Mouse (Mus musculus): Measurements from ENCODE around the gene Ccdc120. TPM values are rescaled to one million over a fixed set of nuclear protein-coding genes. Genes with fewer than 3 reads are reported as not detected.
"Not testable (repeated sequence)": the region's sequence is repeated elsewhere in the genome, so short reads cannot be mapped to it uniquely, and the experiment has no call there.

The Ccdc120 gene
- total RNA-seq, 2 experiments from 2014 or later = 0.74 to 1.2 TPM

DNA sequence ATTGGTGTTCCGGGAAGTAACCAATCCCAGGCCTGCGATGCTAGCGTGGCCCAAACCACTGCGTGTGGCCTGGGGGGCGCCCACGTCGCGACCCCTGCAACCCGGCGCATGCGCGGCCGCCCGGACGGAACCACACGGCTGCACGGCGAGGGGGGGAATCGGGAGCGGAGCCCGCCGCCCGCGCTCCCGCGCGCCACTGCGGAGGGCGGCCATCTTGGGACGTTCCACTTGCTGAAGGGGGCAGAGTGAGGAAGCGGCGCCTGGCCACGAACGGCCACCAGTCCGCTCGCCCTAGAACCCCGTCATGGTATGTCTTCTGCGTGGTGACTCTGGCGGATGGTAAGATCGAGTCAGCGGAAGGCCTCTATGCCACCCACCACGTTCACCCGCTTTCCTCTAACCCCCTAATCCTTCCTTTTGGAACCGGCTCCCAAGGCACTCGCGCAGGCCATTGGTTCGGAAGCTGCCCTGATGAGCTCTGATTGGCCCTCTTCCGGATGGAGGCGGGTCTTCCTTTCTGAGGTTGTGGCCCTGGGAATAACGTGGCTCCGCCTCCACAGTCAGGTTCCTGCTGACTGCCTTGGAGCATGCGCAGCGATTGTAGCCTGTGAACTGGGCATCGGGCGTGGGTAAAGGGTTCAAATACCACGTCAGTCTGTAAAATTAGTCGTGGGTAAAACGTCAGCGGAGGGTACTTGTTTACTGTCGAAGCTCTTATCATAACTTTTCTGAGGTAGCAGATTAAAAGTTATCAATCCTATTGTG, 36.4 kb downstream of the Ccdc120 start, which contains the start of gene Wdr45:
Wdr45 (plus strand) TSS at position 199 of the 765 bp plus-strand sequence.
- intact Hi-C loops (cut with DNase I) = not testable (repeated sequence)
- DNase-seq = peak; percentile 88 to 90

- DNase-seq; intact Hi-C loops (cut with DNase I): not testable (repeated sequence)
These were observed 37.0 kb downstream of the Ccdc120 start for GRCm38 (mm10) chrX:7713764-7714134.

DNA sequence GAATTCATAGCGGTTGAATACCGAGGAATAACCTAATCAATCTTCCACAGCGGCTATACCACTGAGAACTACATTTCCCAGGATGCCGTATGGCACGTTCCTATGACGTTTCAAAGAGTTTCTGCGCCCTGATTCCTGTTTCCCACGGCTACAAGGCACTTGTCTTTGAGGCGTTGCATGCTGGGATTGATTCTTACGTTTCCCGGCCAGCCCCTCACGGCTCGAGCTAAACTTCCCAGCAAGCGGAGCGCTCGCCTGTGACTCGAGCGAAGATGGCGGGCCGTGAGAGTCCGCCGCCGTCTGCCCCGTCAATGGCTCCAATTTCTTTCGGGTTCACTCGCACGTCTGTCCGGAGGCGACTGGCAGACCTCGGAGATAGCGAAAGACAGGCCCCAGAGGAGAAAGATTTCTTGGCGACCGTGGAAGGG, 53.7 kb downstream of the Ccdc120 start, which contains the start of gene Gpkow:
Gpkow (plus strand) TSS at position 178 of the 428 bp plus-strand sequence.
- DNase-seq = peak; percentile 69 to 80
- intact Hi-C loops (cut with DNase I) = loop anchor here (10.0 kb wide), 1 partner anchor 372 kb away; no protein-coding TSS in a partner anchor

DNA sequence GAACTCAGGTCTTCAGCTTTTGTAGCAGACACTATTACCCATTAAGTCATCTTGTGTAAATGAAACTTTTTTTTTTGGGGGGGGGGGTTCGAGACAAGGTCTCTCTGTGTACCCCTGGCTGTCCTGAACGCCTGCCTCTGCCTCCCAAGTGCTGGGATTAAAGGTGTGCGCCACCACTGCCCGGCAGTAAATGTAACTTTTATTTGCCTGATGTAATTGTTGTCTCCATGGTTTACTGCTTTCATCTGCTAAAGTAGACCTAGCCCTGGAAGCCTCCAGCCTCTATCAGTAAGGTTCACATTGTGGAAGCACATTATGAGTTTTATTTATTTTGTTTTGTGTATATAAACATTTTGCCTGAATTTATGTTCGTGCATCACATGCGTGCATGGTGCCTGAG, 54.2 kb downstream of the Ccdc120 start:
- DNase-seq = no peak
- intact Hi-C loops (cut with DNase I) = loop anchor here (10.0 kb wide), 1 partner anchor 372 kb away; no protein-coding TSS in a partner anchor

GRCm38 (mm10) chrX:7692862-7693261, 57.8 kb downstream of the Ccdc120 start:
- intact Hi-C loops (cut with DNase I) = loop anchor here (2.0 to 10.0 kb wide), 3 partner anchors 221 to 368 kb away; no protein-coding TSS in a partner anchor
- peak; percentile 24 to 39 for DNase-seq

DNA sequence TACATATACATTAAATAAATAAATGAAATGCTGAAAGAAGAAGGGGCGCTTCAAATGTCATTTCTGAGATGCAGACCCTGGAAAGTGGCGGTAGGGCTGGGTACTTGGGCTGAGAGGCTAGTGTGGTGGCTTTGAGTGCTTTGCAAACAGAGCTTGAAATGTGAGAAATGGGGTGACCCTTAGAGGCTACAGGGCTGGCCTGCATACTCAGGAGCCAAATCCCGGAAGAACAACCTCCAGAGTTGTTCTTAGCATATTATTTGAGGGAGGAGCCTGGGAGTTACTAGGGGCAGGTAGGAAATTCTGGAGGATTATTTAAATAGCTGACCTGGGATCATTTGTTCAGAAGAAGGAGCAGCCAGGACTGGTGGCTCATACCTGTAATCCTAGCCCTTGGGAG, 60.2 kb downstream of the Ccdc120 start:
- DNase-seq = no peak
- intact Hi-C loops (cut with DNase I) = loop anchor here (5.0 to 10.0 kb wide), 2 partner anchors 218 to 366 kb away; no protein-coding TSS in a partner anchor

DNA sequence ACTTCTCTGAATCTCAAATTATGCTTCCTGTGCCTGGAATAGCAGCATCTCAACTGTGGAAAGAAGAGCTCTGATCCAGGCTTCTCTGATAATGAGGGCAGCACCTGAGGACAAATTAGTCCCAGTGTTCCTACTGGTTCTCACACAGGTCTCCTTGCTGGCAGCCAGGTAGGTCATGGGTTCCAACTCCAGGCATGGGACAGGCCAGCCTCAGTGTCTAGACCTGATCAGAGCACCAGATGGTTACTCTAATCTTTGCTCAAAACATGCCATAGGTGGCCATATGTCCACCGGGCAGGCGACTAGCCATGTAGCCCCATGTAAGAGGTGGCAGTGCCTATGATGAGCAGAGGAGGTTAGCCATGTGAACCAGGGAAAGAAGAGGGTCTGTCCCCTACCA, 62.4 kb downstream of the Ccdc120 start:
- DNase-seq = no peak
- intact Hi-C loops (cut with DNase I) = no loop called here

Other genes with a start within 250 kb of the Ccdc120 start
- under 1 TPM in 1 of 2 experiments, not detected in 1; 0.05 TPM for gene Foxp3, start 177.3 kb downstream of the Ccdc120 start, total RNA-seq (2021)
- 1 to 10 TPM; 2.3 to 2.6 TPM for gene Ppp1r3f, start 176.6 kb downstream of the Ccdc120 start, total RNA-seq (2021)
- 10 to 100 TPM; 11.5 to 12.4 TPM for gene Ccdc22, start 145.4 kb downstream of the Ccdc120 start, total RNA-seq (2021)
- gene Cacna1f, start 143.8 kb downstream of the Ccdc120 start, total RNA-seq (2021) = not detected
- gene Syp, start 112.4 kb downstream of the Ccdc120 start, total RNA-seq (2021) = 1 to 10 TPM; 1.4 to 1.8 TPM
- gene Prickle3, start 93.6 kb downstream of the Ccdc120 start, total RNA-seq (2021) = 10 to 100 TPM; 19.4 to 21.4 TPM
- 10 to 100 TPM; 43.8 to 58.0 TPM for gene Plp2, start 79.5 kb downstream of the Ccdc120 start, total RNA-seq (2021)
- gene Magix, start 69.7 kb downstream of the Ccdc120 start, total RNA-seq (2021) = 10 to 100 TPM; 18.4 to 21.2 TPM
- gene Gpkow, start 53.8 kb downstream of the Ccdc120 start, total RNA-seq (2021) = 10 to 100 TPM; 21.4 to 21.5 TPM
- 10 to 100 TPM; 28.8 to 38.3 TPM for gene Wdr45, start 36.6 kb downstream of the Ccdc120 start, total RNA-seq (2021)
- not detected for gene Gm45208, start 28.7 kb downstream of the Ccdc120 start, total RNA-seq (2021)
- gene Praf2, start 22.5 kb downstream of the Ccdc120 start, total RNA-seq (2021) = 1 to 10 TPM; 7.0 to 8.0 TPM
- 10 to 100 TPM; 14.8 to 19.9 TPM for gene Tfe3, start 11.7 kb upstream of the Ccdc120 start, total RNA-seq (2021)
- gene Gripap1, start 38.9 kb upstream of the Ccdc120 start, total RNA-seq (2021) = 10 to 100 TPM; 26.1 to 31.7 TPM
- gene Kcnd1, start 71.4 kb upstream of the Ccdc120 start, total RNA-seq (2021) = under 1 TPM; 0.39 to 0.45 TPM
- gene Otud5, start 90.5 kb upstream of the Ccdc120 start, total RNA-seq (2021) = 10 to 100 TPM; 33.5 to 33.8 TPM
- 1 to 10 TPM; 2.5 to 3.5 TPM for gene Pim2, start 127.4 kb upstream of the Ccdc120 start, total RNA-seq (2021)
- gene Slc35a2, start 133.1 kb upstream of the Ccdc120 start, total RNA-seq (2021) = 10 to 100 TPM; 14.1 to 14.7 TPM
- gene Pqbp1, start 148.4 kb upstream of the Ccdc120 start, total RNA-seq (2021) = 10 to 100 TPM; 22.5 to 26.4 TPM
- 10 to 100 TPM; 30.8 to 42.9 TPM for gene Timm17b, start 148.5 kb upstream of the Ccdc120 start, total RNA-seq (2021)
- not detected for gene Gm10491, start 156.9 kb upstream of the Ccdc120 start, total RNA-seq (2021)
- gene Gm10490, start 158.6 kb upstream of the Ccdc120 start, total RNA-seq (2021) = not detected
- not detected for gene Pcsk1n, start 168.9 kb upstream of the Ccdc120 start, total RNA-seq (2021)
- not detected for gene Eras, start 177.7 kb upstream of the Ccdc120 start, total RNA-seq (2021)
- gene Hdac6, start 197.0 kb upstream of the Ccdc120 start, total RNA-seq (2021) = 10 to 100 TPM; 13.0 to 14.7 TPM
- not detected for gene Gata1, start 227.2 kb upstream of the Ccdc120 start, total RNA-seq (2021)